Mouse (Mus musculus): ENCODE results near the gene Hip1r. TPM values are rescaled to one million over a fixed set of nuclear protein-coding genes. Genes with fewer than 3 reads are reported as not detected.

Hip1r gene
- total RNA-seq (2015; ENCODE audit: low replicate concordance) (0.84 and 2.2 TPM in 2 replicates), total RNA-seq (2017; ENCODE audit: low replicate concordance) (8.2 and 18.2 TPM in 2 replicates)

DNA sequence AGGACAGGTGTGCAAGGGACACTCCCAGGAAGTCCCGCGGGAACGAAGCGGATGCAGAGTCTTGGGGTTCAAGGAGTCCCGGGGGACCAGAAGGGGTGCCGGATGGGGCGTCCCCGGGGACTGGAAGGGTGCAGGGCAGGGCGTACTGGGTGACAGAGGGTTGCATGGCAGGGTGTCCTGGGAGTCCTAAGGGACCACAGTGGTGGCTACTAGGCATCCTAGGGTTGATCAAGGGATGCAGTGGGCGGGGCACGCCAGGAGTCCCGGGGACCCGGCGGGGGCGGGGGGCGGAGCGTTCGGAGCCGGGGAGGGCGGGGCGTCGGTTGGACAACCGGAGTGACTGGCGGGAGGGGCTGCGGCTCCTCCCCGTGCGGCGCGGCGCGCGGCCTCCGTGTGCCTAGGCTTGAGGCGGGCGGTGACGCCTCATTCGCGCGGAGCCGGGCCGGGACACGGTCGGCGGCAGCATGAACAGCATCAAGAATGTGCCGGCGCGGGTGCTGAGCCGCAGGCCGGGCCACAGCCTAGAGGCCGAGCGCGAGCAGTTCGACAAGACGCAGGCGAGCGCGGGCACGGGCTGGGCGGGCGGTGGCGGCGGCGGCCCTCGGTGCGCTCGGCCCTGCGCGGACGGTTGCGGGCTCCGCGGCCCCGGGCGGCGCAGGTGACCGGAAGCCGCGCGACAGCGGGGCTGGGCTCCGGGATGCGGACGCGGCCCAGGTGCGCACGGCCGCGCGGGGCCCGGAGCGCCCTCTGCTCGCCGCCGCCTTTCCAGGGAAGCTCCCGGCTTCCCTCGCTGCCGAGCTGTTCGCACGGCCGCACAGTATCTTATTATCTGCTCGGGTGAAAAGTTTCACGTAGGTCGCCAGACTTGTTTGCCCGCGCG, at the start of gene Hip1r:
Gene Hip1r, plus strand, starts transcription at position 330 of the 880 bp plus-strand sequence.
- ATAC-seq (replicated peaks; ENCODE audit: low FRiP score, poor library complexity, severe bottlenecking): peak; percentile 78

DNA sequence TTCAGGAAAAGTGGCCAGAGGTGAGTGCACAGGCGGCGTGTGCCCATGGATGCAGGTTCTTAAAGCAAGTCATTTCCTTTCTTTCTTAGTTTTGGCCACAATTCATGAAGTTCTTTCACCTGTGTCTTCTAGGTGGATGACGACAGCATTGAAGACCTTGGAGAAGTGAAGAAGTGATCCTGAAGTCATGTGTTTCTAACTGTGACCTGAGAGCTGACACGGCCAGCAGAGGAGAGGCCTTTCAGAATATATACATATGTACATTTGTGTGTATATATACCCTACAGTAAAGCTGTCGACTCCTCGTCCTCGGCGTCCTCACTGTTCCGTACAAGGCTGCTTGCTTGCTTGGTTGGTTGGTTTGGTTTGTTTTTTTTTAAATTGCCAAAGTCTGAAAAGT, 46.3 kb upstream of the Hip1r start, which contains the start of gene Gm43518:
Gene Gm43518, plus strand, starts transcription at position 301 of the 400 bp plus-strand sequence.
- no peak for ATAC-seq (replicated peaks; ENCODE audit: low FRiP score, poor library complexity, severe bottlenecking)

DNA sequence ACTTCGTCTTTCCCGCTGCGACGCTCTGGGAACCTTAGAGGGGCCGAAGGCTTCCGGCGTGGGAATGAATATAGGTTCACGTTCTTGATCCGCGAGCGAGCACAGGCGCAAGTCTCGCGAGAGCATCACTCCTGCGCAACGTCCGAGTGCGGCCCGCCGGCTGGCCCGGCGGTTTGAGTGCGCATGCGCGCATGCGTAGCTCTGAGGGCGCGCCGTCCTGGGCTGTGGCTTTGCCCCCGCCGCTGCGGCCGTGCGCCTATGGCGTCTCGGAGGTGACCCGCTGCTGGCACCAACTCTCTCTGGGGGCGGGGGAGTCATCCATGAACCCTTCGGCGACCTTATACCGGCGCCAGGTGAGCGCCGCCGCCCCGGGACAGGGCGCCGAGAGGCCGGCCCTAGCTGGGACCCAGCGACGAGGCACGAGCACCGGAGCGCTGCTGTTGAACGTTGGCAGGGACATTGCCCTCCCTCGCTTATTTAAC, 42.9 kb upstream of the Hip1r start, which contains the start of gene Ccdc62:
Gene Ccdc62, plus strand, starts transcription at position 172 of the 482 bp plus-strand sequence.
- ATAC-seq (replicated peaks; ENCODE audit: low FRiP score, poor library complexity, severe bottlenecking): peak; percentile 94

DNA sequence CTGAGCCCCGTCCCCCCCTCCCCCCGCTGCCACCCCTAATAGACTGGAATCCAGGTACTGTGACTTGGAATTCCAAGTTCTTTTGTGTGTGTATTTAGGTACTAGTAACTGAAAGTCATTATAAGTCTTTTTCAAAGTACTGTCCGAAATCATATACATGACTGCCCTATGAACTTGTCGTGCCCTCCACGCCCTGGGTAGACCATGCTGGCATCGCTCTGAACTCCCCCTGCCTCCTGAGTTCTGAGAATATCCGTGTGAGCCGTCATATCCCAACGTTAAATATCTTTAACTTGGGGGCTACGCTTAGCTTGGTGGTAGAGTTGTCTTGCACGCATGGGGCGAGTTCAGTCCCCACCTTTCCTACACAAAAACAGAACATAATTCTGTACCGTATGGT, 42.3 kb upstream of the Hip1r start:
- no peak for ATAC-seq (replicated peaks; ENCODE audit: low FRiP score, poor library complexity, severe bottlenecking)

DNA sequence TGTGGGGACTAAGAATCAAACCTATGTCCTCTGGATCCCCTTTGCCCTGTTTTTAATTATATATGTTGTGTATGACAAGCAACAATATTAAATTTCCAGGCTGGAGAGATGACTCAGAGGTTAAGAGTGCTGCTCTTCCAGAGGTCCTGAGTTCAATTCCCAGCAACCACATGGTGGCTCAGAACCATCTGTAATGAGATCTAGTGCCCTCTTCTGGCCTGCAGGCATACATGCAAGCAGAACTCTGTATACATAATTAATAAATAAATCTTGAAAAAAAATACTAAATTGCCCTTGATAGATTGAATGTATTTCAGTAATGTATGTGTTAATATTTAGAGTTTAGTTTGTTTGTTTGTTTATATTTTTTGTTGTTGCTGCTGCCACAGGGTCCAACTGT, 40.5 kb upstream of the Hip1r start:
- no peak for ATAC-seq (replicated peaks; ENCODE audit: low FRiP score, poor library complexity, severe bottlenecking)

DNA sequence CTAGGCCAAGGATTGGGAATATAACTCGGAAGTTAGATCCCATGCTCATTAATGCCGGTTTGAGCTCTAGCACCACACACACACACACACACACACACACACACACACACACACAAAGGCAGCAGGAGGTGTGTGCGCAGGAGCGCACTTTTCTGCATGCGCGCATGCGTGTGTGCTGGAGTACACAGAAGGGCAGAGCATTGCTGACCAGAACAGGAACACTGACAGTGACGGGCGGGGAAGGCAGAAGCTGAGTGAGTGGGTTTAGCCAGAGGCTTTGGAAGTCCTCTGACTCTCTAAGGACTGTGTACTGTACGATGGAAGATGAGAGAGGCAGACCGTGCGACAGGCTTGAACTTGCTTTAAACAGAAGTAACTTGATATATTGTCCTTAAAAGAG, 39.9 kb upstream of the Hip1r start:
- ATAC-seq (replicated peaks; ENCODE audit: low FRiP score, poor library complexity, severe bottlenecking): no peak

DNA sequence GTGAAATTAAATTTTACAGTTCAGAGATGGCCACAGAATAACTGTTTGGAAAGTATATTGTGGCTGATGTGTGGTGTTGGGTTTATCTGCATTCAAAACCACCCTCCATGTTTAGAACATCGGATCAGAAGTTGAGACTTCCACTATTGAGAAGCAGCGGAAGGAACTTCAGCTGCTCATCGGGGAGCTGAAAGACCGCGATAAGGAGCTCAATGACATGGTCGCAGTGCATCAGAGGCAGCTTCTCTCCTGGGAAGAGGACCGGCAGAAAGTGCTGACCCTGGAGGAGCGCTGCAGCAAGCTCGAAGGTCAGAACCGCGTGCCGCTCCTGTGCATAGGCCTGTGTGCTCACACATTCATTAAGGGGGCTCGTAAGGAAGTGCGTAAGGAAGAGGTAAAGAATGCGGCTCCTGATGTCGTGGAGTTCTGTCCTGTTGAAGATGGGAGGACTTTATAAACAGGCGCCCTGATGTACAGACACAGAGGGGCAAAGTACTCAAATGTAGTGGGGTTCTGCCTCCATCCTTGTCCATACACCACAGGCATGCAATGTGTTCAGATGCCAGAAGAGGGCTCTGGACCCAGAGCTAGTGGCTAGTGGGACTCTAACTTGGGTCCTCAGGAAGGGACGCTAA, 39.4 kb upstream of the Hip1r start:
- ATAC-seq (replicated peaks; ENCODE audit: low FRiP score, poor library complexity, severe bottlenecking): no peak

DNA sequence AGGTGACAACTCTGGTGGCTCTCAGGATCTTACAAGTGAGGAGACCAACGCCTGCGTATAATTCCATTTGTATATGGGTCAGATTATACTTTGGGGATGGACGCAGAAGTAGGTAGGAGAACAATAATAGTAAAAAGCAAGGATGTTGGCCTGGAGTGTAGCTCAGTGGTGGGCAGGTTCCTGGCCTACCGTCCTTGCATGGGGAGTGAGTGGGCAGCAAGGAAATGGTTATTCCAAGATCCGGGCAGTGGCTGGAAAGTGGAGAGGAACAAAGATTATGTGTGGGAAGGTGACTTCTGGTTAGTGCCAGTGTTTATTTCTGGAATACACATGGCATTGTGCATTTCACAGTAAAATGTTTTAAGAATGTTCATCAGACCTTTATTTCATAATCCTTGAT, 37.5 kb upstream of the Hip1r start:
- no peak for ATAC-seq (replicated peaks; ENCODE audit: low FRiP score, poor library complexity, severe bottlenecking)

DNA sequence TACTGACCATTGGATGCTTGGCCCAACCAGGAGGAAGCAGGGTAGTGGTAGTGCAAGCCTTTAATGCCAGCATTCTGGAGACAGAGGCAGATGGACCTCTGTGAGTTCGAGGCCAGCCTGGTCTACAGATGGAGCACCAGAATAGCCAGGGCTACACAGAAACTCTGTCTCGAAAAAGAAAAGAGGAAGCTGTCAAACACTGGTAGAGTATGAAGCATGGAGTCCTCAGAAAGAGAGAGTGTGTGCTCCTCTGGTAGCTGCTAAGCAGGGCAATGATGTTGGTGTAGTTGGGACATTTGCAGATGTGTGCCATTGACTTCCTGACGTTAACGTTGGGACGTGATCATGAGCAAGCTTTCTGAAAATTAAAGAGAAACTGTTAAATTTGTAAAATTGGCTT, 34.9 kb upstream of the Hip1r start:
- ATAC-seq (replicated peaks; ENCODE audit: low FRiP score, poor library complexity, severe bottlenecking): no peak

DNA sequence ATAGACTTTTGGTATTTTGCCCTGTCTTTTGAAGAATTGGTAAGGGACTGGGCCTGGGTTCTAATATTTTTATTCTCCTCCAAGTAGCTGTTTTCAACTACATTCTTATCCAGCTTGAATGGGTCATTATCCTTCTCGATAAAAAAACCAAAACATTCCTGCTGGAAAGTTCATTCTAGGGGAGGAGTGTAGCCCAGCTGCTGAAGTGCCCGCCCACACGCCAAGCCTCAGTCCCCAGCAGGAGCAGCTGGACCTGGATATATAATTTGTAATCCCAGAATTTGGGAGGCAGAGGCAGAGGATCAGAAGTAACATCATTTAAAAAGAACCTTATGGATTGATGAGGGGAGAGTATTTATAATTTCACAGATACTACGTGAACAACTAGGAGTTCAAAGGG, 26.9 kb upstream of the Hip1r start:
- ATAC-seq (replicated peaks; ENCODE audit: low FRiP score, poor library complexity, severe bottlenecking): no peak

DNA sequence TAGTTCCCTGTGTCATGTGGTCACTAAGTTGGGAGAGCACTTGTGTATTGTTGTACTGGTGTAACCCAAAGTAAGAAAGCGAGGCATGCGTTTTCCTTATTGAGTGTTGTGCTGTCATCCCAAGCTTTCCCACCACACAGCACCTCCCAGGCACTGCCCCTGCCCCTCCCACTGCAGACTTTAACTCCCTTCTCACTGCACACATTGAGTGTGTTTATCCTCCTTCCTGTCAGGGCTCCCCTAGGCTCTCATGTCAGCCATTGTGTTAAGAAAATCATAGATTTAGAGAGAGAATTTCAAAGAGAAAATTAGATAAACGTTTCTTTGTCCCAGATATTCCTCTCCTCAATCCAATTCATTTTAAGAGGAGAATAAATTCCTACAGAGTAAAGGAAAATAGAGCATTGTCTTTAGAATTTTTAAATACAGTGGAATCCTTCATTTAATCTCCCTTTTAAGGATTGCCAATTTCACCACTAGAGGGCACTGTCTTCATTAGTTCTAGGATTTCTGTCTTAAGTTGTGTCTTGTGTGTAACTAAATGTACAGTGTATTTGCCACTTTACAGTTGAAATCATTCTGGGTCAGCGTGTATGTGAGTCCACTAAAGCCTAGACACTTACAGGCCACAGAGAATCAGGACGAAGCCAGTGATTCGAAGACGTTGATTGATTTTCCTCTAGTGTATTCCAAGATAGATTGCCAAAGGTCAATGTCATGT, 26.2 kb upstream of the Hip1r start:
- ATAC-seq (replicated peaks; ENCODE audit: low FRiP score, poor library complexity, severe bottlenecking): 0 out of 2 replicates have a peak, but pooled peaks have one; percentile 50

DNA sequence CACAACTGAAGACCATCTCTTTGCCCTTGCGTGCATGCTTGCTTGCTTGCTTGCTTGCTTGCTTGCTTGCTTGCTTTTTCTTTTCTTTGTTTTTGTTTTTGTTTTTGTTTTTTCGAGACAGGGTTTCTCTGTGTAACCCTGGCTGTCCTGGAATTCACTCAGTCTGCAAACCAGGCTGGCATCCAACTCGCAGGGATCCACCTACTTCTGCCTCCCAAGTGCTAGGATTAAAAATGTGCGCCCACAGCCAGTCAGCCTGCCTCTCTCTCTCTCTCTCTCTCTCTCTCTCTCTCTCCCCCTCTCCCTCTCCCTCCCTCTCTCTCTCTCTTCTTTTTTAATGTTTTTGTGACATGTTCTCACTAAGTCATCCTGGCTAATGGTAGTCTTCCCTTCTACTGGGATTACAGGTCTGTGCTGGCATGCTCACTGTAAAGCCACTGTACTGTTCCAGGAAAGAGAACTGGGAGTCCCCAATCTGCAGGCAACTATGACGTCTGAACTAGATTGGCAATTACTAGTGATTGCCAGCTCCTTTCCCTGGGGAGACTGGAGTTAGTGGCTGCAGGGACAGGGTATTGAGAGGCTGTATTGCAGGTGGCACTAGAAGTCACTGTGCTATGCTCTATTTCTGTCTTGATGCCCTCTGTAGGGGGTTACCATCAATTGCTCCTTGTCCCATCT, 20.9 kb upstream of the Hip1r start:
- no peak for ATAC-seq (replicated peaks; ENCODE audit: low FRiP score, poor library complexity, severe bottlenecking)

DNA sequence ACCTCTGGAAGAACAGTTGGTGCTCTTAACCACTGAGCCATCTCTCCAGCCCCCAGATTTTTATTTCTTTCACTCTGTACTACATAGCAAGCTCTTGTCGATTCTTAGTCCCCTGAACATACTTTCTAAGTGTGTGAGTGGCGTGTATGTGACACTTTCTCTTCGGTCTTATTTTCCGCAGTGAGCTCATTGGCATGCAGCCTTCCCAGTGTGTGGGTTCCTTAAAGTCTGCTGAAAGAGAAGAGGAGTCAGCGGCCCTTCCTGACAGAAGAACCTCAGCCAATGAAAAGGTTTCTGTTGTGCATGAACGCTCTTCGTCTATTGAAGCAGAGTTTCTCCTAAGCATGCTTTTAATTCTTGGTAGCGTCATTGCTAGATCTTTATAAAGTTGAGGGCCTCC, 16.2 kb upstream of the Hip1r start:
- no peak for ATAC-seq (replicated peaks; ENCODE audit: low FRiP score, poor library complexity, severe bottlenecking)

DNA sequence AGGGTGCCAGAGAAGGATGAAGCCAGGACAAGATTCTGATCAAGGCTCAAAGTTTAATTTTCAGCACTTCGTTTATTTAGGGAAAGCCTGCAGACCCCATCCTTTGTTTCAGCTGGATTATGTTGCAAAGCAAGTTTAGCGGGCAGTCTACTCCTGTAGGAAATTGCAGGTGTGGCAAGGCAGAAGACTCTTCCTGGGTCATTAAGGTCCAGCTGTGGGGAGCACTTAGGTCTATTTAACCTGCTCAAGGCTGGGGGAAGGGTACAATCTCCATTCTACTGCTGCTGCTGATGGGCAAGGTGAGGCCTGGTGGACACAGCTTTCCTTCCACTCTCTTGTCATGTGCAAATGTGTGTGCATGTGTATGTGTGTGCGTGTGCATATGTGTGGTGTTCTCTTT, 14.4 kb upstream of the Hip1r start:
- no peak for ATAC-seq (replicated peaks; ENCODE audit: low FRiP score, poor library complexity, severe bottlenecking)

DNA sequence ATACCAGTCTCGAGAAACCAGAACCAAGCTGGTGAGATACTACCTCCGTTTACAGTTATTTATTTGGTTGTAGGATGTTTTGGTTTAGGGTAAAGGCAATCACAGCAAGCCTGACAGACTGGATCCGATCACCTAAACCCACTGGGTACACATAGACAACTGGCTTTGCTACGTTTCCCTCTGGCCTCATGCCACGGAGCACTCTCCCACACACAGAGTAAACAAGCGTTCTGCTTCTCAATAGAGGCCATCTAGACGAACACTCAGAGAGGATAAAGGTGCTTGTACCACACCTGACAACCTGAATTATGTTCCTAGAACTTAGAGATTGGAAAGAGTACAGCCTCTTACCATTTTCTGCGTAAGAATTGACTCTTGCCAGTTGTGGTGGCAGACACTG, 13.3 kb upstream of the Hip1r start:
- no peak for ATAC-seq (replicated peaks; ENCODE audit: low FRiP score, poor library complexity, severe bottlenecking)

DNA sequence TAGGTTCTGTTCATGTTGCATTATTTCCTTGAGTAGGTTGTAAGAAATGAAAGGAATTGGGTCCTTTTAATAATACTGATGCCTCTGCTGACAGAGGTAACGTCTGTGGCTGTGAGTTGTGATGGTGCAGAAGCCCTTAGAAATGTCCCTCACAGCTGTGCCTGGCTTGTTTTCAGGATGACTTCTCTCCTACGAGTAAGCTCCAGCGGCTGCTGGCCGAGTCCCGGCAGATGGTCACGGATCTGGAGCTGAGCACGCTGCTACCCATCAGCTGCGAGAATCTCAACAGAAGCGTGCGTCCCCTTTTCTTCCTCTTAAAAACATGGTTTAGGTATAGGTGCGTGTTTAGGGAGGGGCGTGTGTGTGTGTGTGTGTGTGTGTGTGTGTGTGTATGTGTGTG, 12.4 kb upstream of the Hip1r start:
- ATAC-seq (replicated peaks; ENCODE audit: low FRiP score, poor library complexity, severe bottlenecking): no peak

DNA sequence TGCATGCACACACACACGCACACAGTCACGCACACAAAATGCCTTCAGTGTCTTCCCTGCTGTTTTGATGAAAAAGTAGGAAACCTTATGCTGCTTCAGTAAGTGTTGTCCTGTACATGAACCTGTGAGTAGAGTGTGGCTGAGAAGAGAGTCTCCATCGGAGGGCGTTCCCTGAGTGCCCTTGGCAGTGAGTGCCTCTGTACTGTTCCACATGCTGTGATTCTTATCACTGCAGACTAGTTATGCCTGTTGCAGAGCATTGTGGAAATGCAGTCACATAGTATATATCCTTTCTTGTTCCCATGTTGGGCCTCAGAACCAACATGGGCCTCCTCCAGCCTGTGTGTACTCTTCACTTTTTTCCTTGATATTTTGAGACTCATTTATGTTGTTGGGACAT, 9.2 kb upstream of the Hip1r start:
- ATAC-seq (replicated peaks; ENCODE audit: low FRiP score, poor library complexity, severe bottlenecking): no peak

DNA sequence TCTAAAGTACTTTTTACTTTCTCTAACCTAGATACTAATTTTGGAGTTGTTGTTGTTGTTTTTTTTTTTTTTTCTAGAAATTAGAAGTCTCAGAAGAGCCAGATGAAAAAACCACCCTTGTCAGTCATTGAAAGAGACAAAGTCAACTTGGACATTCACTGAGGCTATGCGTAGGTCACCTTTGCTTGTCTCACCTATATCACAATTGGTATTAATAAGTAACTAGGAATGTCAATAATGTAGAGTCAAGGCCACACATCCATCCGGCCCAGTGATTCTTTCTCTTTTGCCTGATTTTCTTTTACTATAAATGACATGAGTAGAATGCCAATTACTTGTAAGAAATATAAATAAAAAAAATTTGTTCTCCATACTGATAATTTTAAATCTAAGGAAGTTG, 6.7 kb upstream of the Hip1r start:
- no peak for ATAC-seq (replicated peaks; ENCODE audit: low FRiP score, poor library complexity, severe bottlenecking)

DNA sequence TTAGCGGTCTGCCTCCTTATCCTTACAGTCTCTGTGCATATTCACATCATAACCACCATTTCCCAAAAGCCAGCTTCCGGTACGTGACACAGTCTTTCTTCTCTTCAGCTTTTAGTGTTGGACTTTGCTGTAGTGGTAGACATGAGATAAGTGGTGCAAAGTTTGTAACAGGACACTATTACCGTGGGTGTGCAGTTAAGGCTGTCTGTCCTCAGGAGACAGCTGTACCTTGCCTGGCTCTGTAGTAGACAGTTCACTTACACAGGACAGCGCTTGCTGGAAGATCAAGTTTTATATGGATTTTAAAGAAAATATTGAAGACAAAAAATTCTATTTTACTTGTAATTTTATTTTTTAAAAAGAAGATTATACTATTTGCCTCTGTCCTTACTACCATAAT, 5.0 kb upstream of the Hip1r start:
- ATAC-seq (replicated peaks; ENCODE audit: low FRiP score, poor library complexity, severe bottlenecking): no peak

DNA sequence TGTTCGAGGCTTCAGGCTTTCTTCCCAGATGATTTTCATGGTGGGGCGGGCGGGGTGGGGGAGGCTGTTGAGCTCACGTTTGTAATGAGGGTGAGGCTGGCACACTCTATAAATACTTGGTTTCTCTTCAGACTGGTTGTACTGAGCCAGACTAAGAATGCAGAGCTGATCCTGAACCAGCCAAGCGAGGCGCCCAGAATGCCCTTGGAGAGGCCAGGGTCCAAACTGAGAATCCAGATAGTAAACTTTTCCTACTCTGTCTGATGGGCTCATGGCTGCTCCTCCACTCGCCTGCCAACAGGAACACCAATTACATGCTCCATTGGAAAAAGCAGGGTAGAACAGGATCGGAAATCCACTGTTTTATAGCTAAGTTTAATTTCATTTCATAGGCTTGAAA, 4.2 kb upstream of the Hip1r start:
- ATAC-seq (replicated peaks; ENCODE audit: low FRiP score, poor library complexity, severe bottlenecking): no peak

Measured in erythroid progenitor cell, adult 5-6 weeks (primary cell).